ENCODE assay signal across 17 mouse cellular contexts in the genomic region with DNA sequence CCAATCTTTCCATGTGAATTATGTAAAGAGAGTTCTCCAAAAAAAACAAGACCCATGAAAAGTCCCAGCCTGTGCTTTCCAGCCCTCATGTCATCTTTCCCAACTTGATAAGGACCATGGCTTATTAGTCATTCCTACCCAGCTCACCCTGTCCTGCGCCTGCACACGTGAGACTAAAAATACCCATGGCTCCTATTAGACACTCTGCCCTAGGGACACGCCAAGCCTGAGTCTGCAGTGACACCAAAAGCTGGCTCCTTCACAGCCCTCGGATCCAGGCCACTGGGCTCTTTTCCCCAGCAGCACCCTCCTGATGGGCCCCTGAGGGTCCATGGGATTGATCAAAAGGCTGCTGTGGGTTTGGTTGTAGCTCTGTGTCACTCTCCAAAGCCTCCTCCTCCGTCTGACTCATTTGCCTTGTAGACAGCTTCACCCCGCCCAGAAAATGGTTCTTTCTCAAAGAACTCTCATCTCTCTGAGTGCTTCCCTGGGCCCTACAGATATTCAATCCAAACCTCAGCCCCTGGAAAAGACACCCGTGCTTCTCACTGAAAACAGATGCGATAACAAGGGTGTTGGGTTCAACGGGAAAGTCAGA. TPM values are rescaled to one million over a fixed set of nuclear protein-coding genes. Genes with fewer than 3 reads are reported as not detected.
DNase-seq lines count a peak whose midpoint lies in the region; ATAC-seq lines count a peak whose summit lies in the region.
"Had no signal": no experiment of that assay in that cellular context is flagged by ENCODE, and none has a peak within 500 bp of the region (broad histone marks: within the 10 kb centered on the region; RNA-seq: fewer than 3 reads in every experiment).

No protein-coding gene starts in this region.

- H3K9ac ChIP-seq in heart, embryonic 12.5 days = no peak overlapping the region
- H3K9ac ChIP-seq: forebrain, embryonic 15.5 days; kidney, embryonic 15.5 days; liver, embryonic 13.5 days had no signal

- H3K9me3 ChIP-seq in heart, embryonic 12.5 days (replicated peaks) = no peaks in the 10 kb centered on the region
- no peaks in the 10 kb centered on the region for H3K9me3 ChIP-seq in limb, embryonic 10.5 days (replicated peaks)
- H3K9me3 ChIP-seq: forebrain, embryonic 15.5 days; kidney, embryonic 15.5 days; liver, embryonic 13.5 days had no signal

- peaks cover 29% of the 10 kb centered on the region for H3K27me3 ChIP-seq in heart, embryonic 12.5 days (replicated peaks)
- peaks cover 19% of the 10 kb centered on the region; the same call in 1 of the 2 replicates for H3K27me3 ChIP-seq in limb, embryonic 10.5 days (ENCODE audit: low read depth, poor library complexity, severe bottlenecking)
- H3K27me3 ChIP-seq: forebrain, embryonic 15.5 days; kidney, embryonic 15.5 days had no signal

- WGBS in heart, embryonic 12.5 days = 53% methylated on average over 9 of the region's 9 CpGs
- WGBS in limb, embryonic 10.5 days = 88% methylated on average over 9 of the region's 9 CpGs

- no peak overlapping the region for H3K4me2 ChIP-seq in heart, embryonic 12.5 days
- H3K4me2 ChIP-seq: forebrain, embryonic 15.5 days; kidney, embryonic 15.5 days; liver, embryonic 13.5 days had no signal

- DNase-seq in frontal cortex, postnatal 25 days (ENCODE audit: low spot score in 2 of 2) = no peak
- peak; percentile 58 to 75 for DNase-seq in adrenal gland, postnatal 36 days
- DNase-seq in heart, postnatal 4 days = peak; percentile 68
- no peak for DNase-seq in cerebellum, postnatal 25 days
- no peak for DNase-seq in right cerebral cortex, postnatal 36 days (ENCODE audit: low spot score in 2 of 2)
- DNase-seq in limb, embryonic 10.5 days (ENCODE audit: low spot score) = no peak
- DNase-seq: cerebellum, adult 11-12 months; left cerebral cortex, postnatal 4 days; liver, embryonic 13.5 days; thymus, postnatal 14 days had no signal

- H3K36me3 ChIP-seq in heart, embryonic 12.5 days = no peaks in the 10 kb centered on the region
- H3K36me3 ChIP-seq in limb, embryonic 10.5 days = no peaks in the 10 kb centered on the region
- H3K36me3 ChIP-seq: forebrain, embryonic 15.5 days; kidney, embryonic 15.5 days; liver, embryonic 13.5 days had no signal

- H3K4me3 ChIP-seq in heart, embryonic 12.5 days = no peak overlapping the region
- no peak overlapping the region for H3K4me3 ChIP-seq in limb, embryonic 10.5 days
- H3K4me3 ChIP-seq: forebrain, embryonic 15.5 days; kidney, embryonic 15.5 days; liver, embryonic 13.5 days had no signal

- H3K27ac ChIP-seq in heart, embryonic 12.5 days (ENCODE audit: poor library complexity, severe bottlenecking) = peak overlapping the region; percentile 63
- no peak overlapping the region for H3K27ac ChIP-seq in limb, embryonic 10.5 days
- H3K27ac ChIP-seq: forebrain, embryonic 15.5 days; kidney, embryonic 15.5 days; liver, embryonic 13.5 days had no signal

- ATAC-seq in frontal cortex, adult (ENCODE audit: low TSS enrichment) = 0 out of 2 replicates have a peak, but pooled peaks have one; percentile 15
- peak; percentile 58 for ATAC-seq in heart, embryonic 12.5 days (ENCODE audit: insufficient number of reproducible peaks, low FRiP score)
- ATAC-seq: forebrain, embryonic 15.5 days; inflammation-experienced regulatory T-cells, adult 6 months; lung, postnatal 0 days had no signal

- peaks cover 26% of the 10 kb centered on the region for H3K4me1 ChIP-seq in heart, embryonic 12.5 days (replicated peaks)
- peaks cover 4% of the 10 kb centered on the region for H3K4me1 ChIP-seq in limb, embryonic 10.5 days
- H3K4me1 ChIP-seq: kidney, embryonic 15.5 days; liver, embryonic 13.5 days had no signal

RNA-seq across cellular contexts. Expression of a gene that starts 7.6 kb away (rescaled TPM):
- under 1 TPM; 0.56 to 0.99 TPM for total RNA-seq in adrenal gland, postnatal 36 days (2021)
- polyA plus RNA-seq in heart, embryonic 12.5 days (2016; fragmentation: Nextera tagmentation; extraction: Ambion mirVana) = 0.94 and 2.1 TPM in 2 replicates
- total RNA-seq in heart, postnatal 4 days (2021) = 10 to 100 TPM in 1 of 2 experiments, 1 to 10 TPM in 1; 9.3 to 10.4 TPM
- 0.03 and 0.06 TPM in 2 replicates for polyA plus RNA-seq in limb, embryonic 10.5 days (2016; fragmentation: Nextera tagmentation; extraction: Ambion mirVana)
- total RNA-seq: granulocyte monocyte progenitor cell, adult 5-6 weeks had no signal

Comparison
In these comparisons a context has a peak if more than half of its experiments do, and no peak if none do; other contexts are left out.
1. DNase-seq: peak in adrenal gland, postnatal 36 days (2 of 2) and heart, postnatal 4 days (single experiment); none in frontal cortex, postnatal 25 days (0 of 2), cerebellum, postnatal 25 days (0 of 2), right cerebral cortex, postnatal 36 days (0 of 2) and limb, embryonic 10.5 days (single experiment).
2. RNA of a gene that starts 7.6 kb away (total RNA-seq): 9.3 to 10.4 TPM in heart, postnatal 4 days; 0.56 to 0.99 TPM in adrenal gland, postnatal 36 days; every median in the first group is over 4 times any median in the second.